Comparison of ENCODE assay signal across 9 mouse cellular contexts in the genomic region with DNA sequence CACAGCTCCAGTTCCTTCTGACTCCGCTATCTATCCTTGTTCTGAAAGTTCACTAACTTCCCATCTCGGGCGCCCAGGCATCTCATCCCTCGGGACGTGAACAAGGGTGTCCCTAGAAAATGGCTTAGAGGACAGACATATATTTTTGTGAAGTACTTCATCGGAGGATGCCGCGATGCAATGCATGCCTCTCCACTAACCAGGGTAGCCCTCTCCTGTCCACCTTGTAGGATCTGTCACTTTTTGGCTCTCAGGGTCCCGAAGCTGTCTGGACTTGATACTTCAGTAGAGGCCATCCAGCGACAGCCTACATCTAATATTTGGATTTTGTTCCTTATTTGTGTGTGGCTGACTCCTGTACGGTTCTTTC. TPM values are rescaled to one million over a fixed set of nuclear protein-coding genes. Genes with fewer than 3 reads are reported as not detected.
DNase-seq lines count a peak whose midpoint lies in the region; ATAC-seq lines count a peak whose summit lies in the region.
"Had no signal": no experiment of that assay in that cellular context is flagged by ENCODE, and none has a peak within 500 bp of the region (broad histone marks: within the 10 kb centered on the region; RNA-seq: fewer than 3 reads in every experiment).

No protein-coding gene starts in this region.

- H3K4me3 ChIP-seq in heart, embryonic 14.5 days (ENCODE audit: control insufficient read depth in 1 of 2, insufficient read depth in 1 of 2, low read depth in 1 of 2, low read length in 2 of 2): peak overlapping the region; percentile 47 to 53
- H3K4me3 ChIP-seq in embryonic facial prominence, embryonic 10.5 days: peak overlapping the region; percentile 75
- H3K4me3 ChIP-seq in hindbrain, embryonic 13.5 days: peak overlapping the region; percentile 65
- H3K4me3 ChIP-seq in midbrain, embryonic 12.5 days: peak overlapping the region; percentile 72

- peaks cover 4% of the 10 kb centered on the region in 2 experiments; a peak in 2 of 4 replicates for H3K4me1 ChIP-seq in heart, embryonic 14.5 days (ENCODE audit: control insufficient read depth in 2 of 2, insufficient read depth in 2 of 2, low read length in 2 of 2)
- peaks cover 14% of the 10 kb centered on the region for H3K4me1 ChIP-seq in embryonic facial prominence, embryonic 10.5 days
- H3K4me1 ChIP-seq in hindbrain, embryonic 13.5 days (replicated peaks): peaks cover 26% of the 10 kb centered on the region
- peaks cover 4% of the 10 kb centered on the region; the same call in 1 of the 2 replicates for H3K4me1 ChIP-seq in midbrain, embryonic 12.5 days

- no peaks in the 10 kb centered on the region for H3K36me3 ChIP-seq in heart, embryonic 14.5 days (ENCODE audit: control insufficient read depth, insufficient read depth, low read length)
- no peaks in the 10 kb centered on the region for H3K36me3 ChIP-seq in embryonic facial prominence, embryonic 10.5 days (replicated peaks)
- no peaks in the 10 kb centered on the region for H3K36me3 ChIP-seq in hindbrain, embryonic 13.5 days
- H3K36me3 ChIP-seq in midbrain, embryonic 12.5 days: no peaks in the 10 kb centered on the region

- peak overlapping the region; percentile 54 for H3K9ac ChIP-seq in heart, embryonic 14.5 days (ENCODE audit: low read length)
- H3K9ac ChIP-seq in hindbrain, embryonic 13.5 days: peak overlapping the region; percentile 82
- peak overlapping the region; percentile 72 for H3K9ac ChIP-seq in midbrain, embryonic 12.5 days (replicated peaks)

- peaks cover 28% of the 10 kb centered on the region for H3K27me3 ChIP-seq in heart, embryonic 14.5 days (ENCODE audit: control insufficient read depth, insufficient read depth, low read length)
- H3K27me3 ChIP-seq in embryonic facial prominence, embryonic 10.5 days (replicated peaks; ENCODE audit: low read depth, poor library complexity, severe bottlenecking): peaks cover 50% of the 10 kb centered on the region
- H3K27me3 ChIP-seq in hindbrain, embryonic 13.5 days: peaks cover 6% of the 10 kb centered on the region; the same call in 1 of the 2 replicates
- peaks cover 23% of the 10 kb centered on the region for H3K27me3 ChIP-seq in midbrain, embryonic 12.5 days

- ATAC-seq in heart, embryonic 14.5 days (ENCODE audit: insufficient number of reproducible peaks, insufficient read depth, low FRiP score, low read depth): no peak
- ATAC-seq in hindbrain, embryonic 13.5 days (ENCODE audit: low FRiP score): peak; percentile 23
- peak; percentile 35; the same call in 1 of the 2 replicates for ATAC-seq in midbrain, embryonic 12.5 days (ENCODE audit: low FRiP score, low read depth)

- H3K9me3 ChIP-seq in heart, embryonic 14.5 days (ENCODE audit: control insufficient read depth, low read length): no peaks in the 10 kb centered on the region
- no peaks in the 10 kb centered on the region for H3K9me3 ChIP-seq in embryonic facial prominence, embryonic 10.5 days
- H3K9me3 ChIP-seq in hindbrain, embryonic 13.5 days: no peaks in the 10 kb centered on the region
- H3K9me3 ChIP-seq in midbrain, embryonic 12.5 days: no peaks in the 10 kb centered on the region

- H3K27ac ChIP-seq in heart, embryonic 14.5 days (replicated peaks in 1 of 2; ENCODE audit: control insufficient read depth in 1 of 2, insufficient read depth in 1 of 2, low read depth in 2 of 2, low read length in 2 of 2): no peak overlapping the region
- peak overlapping the region; percentile 79 for H3K27ac ChIP-seq in embryonic facial prominence, embryonic 10.5 days (replicated peaks)
- H3K27ac ChIP-seq in hindbrain, embryonic 13.5 days: peak overlapping the region; percentile 83
- H3K27ac ChIP-seq in midbrain, embryonic 12.5 days (replicated peaks): no peak overlapping the region
- H3K27ac ChIP-seq: macrophage had no signal

- DNase-seq in heart, postnatal 14 days: no peak
- DNase-seq in embryonic facial prominence, embryonic 10.5 days (ENCODE audit: low spot score): no peak
- no peak for DNase-seq in urinary bladder, postnatal 10 days (ENCODE audit: low spot score)
- DNase-seq in layer of hippocampus, postnatal 14 days (ENCODE audit: low spot score in 2 of 2): no peak
- DNase-seq in yolk sac, embryonic 10.5 days (ENCODE audit: low spot score): no peak

- intact Hi-C loops in heart, postnatal 14 days (cut with DNase I): no loop called here

- peak overlapping the region; percentile 98 for H3K4me2 ChIP-seq in heart, embryonic 14.5 days (ENCODE audit: low read length)
- H3K4me2 ChIP-seq in hindbrain, embryonic 13.5 days: peak overlapping the region; percentile 83
- H3K4me2 ChIP-seq in midbrain, embryonic 12.5 days (replicated peaks): peak overlapping the region; percentile 95

- WGBS in heart, embryonic 14.5 days: 17% methylated on average over 11 of the region's 11 CpGs
- WGBS in embryonic facial prominence, embryonic 10.5 days: 14% methylated on average over 11 of the region's 11 CpGs
- 9% methylated on average over 11 of the region's 11 CpGs for WGBS in hindbrain, embryonic 13.5 days
- WGBS in midbrain, embryonic 12.5 days: 9% methylated on average over 11 of the region's 11 CpGs

RNA-seq across cellular contexts. Expression of a gene that starts 0.5 kb away (rescaled TPM):
- 0.28 and 0.58 TPM in 2 replicates for polyA plus RNA-seq in heart, embryonic 14.5 days (2014; fragmentation: Nextera tagmentation; extraction: Ambion mirVana)
- total RNA-seq in heart, postnatal 14 days (2021): under 1 TPM; 0.22 to 0.24 TPM
- 0.42 and 0.68 TPM in 2 replicates for polyA plus RNA-seq in embryonic facial prominence, embryonic 10.5 days (2016; fragmentation: Nextera tagmentation; extraction: Ambion mirVana)
- 5.9 and 6.2 TPM in 2 replicates for polyA plus RNA-seq in hindbrain, embryonic 13.5 days (2015; fragmentation: Nextera tagmentation; extraction: Ambion mirVana)
- 2.2 and 2.7 TPM in 2 replicates for polyA plus RNA-seq in midbrain, embryonic 12.5 days (2016; fragmentation: Nextera tagmentation; extraction: Ambion mirVana)
- 1 to 10 TPM; 1.9 to 2.9 TPM for total RNA-seq in layer of hippocampus, postnatal 14 days (2021)
- polyA plus RNA-seq: macrophage had no signal

Comparison
In these comparisons a context has a peak if more than half of its experiments do, and no peak if none do; other contexts are left out.
1. H3K27ac ChIP-seq: peak in embryonic facial prominence, embryonic 10.5 days (single experiment) and hindbrain, embryonic 13.5 days (single experiment); none in heart, embryonic 14.5 days (0 of 2) and midbrain, embryonic 12.5 days (single experiment).
2. Peak in every context shown above with its lines, with median percentiles within 50 percentile points of each other: H3K4me2 ChIP-seq, H3K4me3 ChIP-seq and H3K9ac ChIP-seq.